Mouse (Mus musculus): ENCODE results near the gene Kcnma1.
A peak's percentile ranks its signal among the peaks of the same experiment; 100 is the strongest.

Gene Kcnma1

GRCm38 (mm10) chr14:23602937-23603336, 411.4 kb downstream of the Kcnma1 start:
- DNase-seq (ENCODE audit: low spot score in 2 of 2): no peak

DNA sequence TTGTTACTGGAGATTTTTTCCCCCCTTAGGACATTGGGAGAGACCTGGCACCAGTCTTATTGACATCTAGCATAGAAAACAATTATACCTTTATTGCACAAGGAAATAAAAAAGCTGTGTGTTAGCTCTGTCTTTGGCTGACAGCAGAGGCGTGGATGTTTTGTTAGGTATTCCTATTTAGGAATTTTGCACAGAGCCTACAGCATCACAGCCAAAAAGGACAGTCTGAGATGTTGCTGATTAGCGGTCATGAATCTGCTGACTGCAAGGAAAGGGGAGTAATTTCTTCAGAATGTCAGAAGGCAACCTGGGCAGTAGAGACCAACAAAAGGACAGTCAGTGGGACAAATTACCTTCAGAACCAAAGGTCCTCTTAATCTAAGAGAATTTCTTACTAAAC, 412.2 kb downstream of the Kcnma1 start:
- DNase-seq (ENCODE audit: low spot score in 2 of 2): no peak

GRCm38 (mm10) chr14:23594629-23595028, 419.7 kb downstream of the Kcnma1 start:
- DNase-seq (ENCODE audit: low spot score in 2 of 2): no peak

DNA sequence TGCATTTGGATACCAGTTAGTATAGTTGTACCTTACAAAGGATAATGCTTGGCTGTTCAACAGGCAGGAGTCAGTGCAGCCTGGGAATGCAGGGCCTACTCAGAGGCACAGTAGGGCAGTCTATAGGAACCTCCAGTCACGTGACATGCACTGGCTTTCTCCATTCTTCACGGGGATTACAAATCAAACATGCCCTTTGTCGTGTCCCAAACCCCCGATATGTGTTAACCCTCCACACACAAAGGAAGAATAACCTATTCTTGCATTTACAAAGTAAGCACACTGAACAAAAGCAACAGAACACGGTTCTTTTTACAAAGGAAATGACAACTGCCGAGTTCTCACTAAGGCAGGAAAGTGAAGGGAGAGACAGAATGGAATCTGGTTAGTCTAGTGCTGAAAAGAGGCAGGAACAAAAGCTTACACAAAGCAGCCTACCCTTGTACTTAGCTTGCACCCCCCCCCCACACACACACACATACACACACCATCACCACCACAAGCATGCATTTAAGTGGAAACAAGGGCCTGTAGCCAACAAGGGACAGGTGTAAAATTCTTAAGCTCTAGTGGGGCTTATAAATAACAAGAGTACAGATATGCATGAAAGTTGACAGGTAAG, 421.4 kb downstream of the Kcnma1 start:
- no peak for DNase-seq (ENCODE audit: low spot score in 2 of 2)

GRCm38 (mm10) chr14:23589744-23590481, 424.4 kb downstream of the Kcnma1 start:
- no peak for DNase-seq (ENCODE audit: low spot score in 2 of 2)

DNA sequence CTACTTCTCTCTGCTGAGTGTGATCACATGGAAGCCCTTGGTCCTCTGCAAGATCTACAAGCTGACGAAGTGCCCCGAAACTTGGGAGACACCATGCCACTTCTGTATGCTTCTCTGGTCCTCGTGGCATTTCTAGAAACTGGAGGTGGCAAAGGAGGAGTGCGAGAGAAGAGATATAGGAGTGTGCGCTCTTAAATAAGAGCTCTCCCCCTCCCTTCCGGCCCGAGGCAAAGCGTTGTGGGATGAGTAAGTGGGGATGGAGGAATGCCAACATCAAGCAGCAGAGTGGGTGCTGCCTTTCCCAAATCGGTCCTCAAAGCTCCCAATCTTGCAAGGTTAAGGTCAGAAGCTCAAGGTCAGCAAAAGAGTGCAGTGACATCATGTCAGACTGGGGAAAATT, 426.8 kb downstream of the Kcnma1 start:
- DNase-seq (ENCODE audit: low spot score in 2 of 2): peak; percentile 49 to 54

GRCm38 (mm10) chr14:23583235-23583634, 431.1 kb downstream of the Kcnma1 start:
- peak; percentile 70 to 74 for DNase-seq (ENCODE audit: low spot score in 2 of 2)

- no peak for DNase-seq (ENCODE audit: low spot score in 2 of 2)
Measured at GRCm38 (mm10) chr14:23581282-23581681, 433.0 kb downstream of the Kcnma1 start.

DNA sequence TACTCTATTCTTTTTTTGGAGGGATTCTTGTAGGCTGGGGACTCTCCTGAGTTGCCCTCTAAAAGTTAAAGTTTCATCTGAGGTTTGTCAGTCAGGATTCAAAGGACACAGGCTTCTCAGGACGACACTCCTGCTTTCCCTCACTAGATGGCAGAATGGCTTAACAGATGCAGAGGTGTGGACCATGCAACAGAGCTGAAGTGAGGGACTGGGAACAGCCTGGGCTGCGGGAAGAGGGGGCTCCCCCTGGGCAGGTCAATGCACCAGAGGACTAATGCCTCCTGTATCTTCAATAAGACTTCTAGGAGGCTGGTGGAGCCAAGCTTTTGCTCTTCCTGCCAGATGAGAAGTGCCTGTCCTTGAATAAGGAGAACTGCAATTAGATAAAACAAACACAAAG, 438.3 kb downstream of the Kcnma1 start:
- peak; percentile 42 to 51 for DNase-seq (ENCODE audit: low spot score in 2 of 2)

- DNase-seq (ENCODE audit: low spot score in 2 of 2): no peak
Measured at GRCm38 (mm10) chr14:23574136-23574535, 440.2 kb downstream of the Kcnma1 start.

DNA sequence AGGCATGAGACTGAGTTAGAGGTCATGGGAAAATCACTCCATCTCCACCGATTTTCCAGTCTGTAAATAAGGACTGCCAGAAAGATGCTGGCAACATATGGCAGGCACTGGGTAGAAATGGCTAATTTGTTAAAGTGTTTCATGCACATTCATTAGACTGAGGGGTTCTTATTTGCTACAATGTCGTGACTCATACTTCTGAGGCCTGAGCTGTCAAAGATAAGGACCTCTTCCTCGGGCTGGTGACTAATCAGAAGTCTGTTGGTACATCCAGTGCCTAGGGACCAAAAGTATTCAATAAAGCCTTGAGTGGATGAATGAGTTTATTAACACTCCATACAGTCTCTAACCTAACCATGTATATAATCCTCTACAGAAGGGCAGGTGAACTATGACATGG, 440.9 kb downstream of the Kcnma1 start:
- no peak for DNase-seq (ENCODE audit: low spot score in 2 of 2)

DNA sequence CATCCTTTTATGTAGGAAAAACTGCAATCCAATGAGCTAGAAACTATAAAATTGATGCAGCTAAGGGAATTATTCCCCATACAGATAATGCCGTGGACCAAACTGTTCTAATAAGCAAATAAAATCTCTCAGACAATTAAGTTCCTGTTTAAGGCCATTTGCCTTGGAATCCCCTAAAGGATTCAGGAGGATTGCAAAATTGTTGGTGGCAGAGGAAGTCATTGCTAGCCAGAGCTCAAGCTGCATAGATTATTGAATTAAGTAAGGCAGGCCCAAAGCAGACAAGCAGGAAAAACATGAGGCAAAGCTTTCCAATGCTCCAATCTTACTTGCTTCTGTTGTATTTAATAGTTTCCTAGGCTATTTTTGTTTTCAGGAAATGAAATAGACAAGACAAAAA, 441.5 kb downstream of the Kcnma1 start:
- no peak for DNase-seq (ENCODE audit: low spot score in 2 of 2)

GRCm38 (mm10) chr14:23570251-23570650, 444.0 kb downstream of the Kcnma1 start:
- no peak for DNase-seq (ENCODE audit: low spot score in 2 of 2)

- DNase-seq (ENCODE audit: low spot score in 2 of 2): no peak
Measured at GRCm38 (mm10) chr14:23565931-23566330, 448.4 kb downstream of the Kcnma1 start.

GRCm38 (mm10) chr14:23564474-23564873, 449.8 kb downstream of the Kcnma1 start:
- no peak for DNase-seq (ENCODE audit: low spot score in 2 of 2)

DNA sequence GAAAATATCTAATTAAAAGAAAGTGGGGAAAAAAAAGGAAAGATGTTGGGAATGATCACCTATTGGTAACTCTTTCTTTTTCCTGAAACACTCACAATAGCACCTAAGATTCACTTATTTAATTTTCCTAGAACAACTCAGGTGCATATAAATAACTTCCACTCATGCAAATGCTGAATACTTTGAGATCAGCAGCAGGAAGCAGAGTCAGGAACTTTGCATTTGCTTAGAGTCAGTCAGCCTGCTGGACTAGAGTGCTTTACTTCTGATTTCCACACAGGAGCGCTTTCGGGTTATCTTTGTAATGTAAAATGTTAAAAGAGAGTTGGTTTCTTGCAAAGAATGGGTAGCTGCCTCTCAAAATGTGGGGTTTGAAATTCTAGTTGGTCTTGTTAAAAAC, 451.1 kb downstream of the Kcnma1 start:
- no peak for DNase-seq (ENCODE audit: low spot score in 2 of 2)

DNA sequence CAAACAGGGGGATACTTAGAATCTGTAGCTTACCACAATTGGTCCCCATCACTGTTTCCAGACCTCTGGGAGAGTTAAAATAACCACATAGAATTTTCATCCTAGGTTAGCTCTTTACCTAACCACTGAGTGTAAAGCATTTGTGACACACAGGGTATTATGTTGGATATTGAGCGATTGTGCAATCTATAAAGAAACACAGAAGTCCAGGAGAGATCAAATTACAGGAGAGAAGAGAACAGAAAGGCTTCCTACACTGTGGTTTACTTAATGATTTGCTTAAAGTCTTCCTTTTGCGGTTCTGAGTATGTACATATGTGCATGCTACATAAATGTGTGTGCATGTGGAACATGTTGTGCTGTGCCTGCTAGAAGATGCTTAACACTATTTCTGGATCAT, 458.6 kb downstream of the Kcnma1 start:
- no peak for DNase-seq (ENCODE audit: low spot score in 2 of 2)

DNA sequence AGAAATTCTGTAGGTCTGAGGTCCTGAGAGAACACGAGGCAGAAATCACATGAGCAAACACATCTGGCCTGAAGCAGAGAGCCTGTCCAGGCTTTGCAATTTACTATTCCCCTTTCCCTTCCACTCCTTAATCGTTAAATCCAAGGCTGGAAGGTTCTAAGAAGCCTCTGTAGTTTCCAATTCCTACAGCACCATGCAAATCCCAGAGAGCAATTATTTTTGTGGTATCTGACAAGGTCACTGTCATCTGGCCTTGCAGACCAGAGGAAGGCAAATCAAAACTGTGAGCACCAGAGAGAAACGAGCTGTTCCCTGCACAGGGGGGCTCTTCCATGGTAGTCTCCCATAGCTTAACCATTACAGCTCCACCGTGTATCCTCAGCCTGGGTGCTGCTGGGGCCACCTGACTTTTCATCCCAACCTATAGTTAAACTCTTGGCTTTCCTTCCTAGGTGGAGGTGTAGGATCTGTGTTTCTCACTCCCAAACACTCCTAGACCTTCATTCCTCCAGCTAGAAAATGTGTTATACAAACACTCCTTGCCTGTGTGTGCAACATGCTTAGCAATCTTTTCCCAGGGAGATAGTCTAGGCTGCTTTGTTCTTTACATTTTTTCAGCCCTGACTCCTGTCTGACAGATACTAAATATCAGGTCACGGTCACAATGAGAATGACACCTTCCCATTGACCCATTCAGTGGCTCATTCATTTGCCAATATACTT, 461.9 kb downstream of the Kcnma1 start:
- no peak for DNase-seq (ENCODE audit: low spot score in 2 of 2)

- DNase-seq (ENCODE audit: low spot score in 2 of 2): no peak
Measured at GRCm38 (mm10) chr14:23550467-23550866, 463.8 kb downstream of the Kcnma1 start.

GRCm38 (mm10) chr14:23542131-23542530, 472.2 kb downstream of the Kcnma1 start:
- DNase-seq (ENCODE audit: low spot score in 2 of 2): no peak

- DNase-seq (ENCODE audit: low spot score in 2 of 2): no peak
Measured at GRCm38 (mm10) chr14:23539621-23540020, 474.7 kb downstream of the Kcnma1 start.

DNA sequence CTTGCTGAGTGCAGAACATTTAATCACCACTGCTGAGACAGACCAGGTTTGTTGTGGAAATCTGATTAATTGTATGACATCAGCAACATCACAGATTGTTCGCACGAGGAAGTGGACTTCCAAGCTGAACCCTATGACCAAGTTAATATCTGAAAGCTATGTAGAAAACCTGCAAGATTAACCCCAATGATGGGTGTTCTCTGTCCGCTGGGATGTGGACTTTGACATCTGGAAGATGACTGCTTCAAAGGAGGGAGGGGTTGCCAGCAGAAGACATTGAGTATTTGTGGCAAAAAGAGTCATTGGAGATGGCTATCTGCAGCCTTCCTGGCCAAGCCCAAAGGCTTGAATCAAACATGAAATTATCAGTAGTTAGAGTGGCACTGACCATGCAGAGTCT, 480.9 kb downstream of the Kcnma1 start:
- DNase-seq (ENCODE audit: low spot score in 2 of 2): no peak

Data from right cerebral cortex, postnatal 10 days (tissue).